Mouse (Mus musculus): ENCODE measurements around the gene Pnrc1.

DNA sequence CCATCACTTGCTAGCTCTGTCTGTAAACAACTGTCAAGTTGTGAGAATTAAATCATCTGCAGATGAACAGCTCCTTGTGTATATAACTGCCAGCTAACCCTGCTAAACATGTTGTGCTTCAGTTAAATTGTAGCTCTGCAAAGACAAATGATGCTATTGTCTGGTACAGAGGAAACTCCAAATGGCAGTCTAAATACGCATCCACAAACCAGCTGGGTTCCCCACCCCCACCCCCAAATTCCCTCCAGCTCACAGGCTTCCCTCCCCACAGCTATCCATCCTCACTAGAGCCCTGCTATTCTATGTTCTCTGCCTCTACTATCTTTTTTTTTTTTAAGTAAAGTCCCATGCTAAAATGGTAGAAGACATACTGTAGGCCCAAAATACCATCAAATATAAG, 68.1 kb downstream of the Pnrc1 start:
- TF ChIP-seq POLR2A (IDR thresholded peaks at IDR 0.05; ENCODE audit: control insufficient read depth in 1 of 2, insufficient read depth in 1 of 2, low read depth in 1 of 2, low read length in 2 of 2, poor library complexity in 1 of 2) = no peak
- TF ChIP-seq EP300 (IDR thresholded peaks at IDR 0.05; ENCODE audit: low read depth in 1 of 2, low read length in 2 of 2) = no peak
- TF ChIP-seq CTCF (IDR thresholded peaks at IDR 0.05 in 2 of 3, conservative IDR thresholded peaks at IDR 0.05 in 1 of 3; ENCODE audit: control insufficient read depth in 1 of 3, insufficient read depth in 1 of 3, low read depth in 2 of 3, low read length in 3 of 3, poor library complexity in 1 of 3, severe bottlenecking in 1 of 3) = no peak
- no peak for TF ChIP-seq MXI1 (IDR thresholded peaks at IDR 0.05; ENCODE audit: low read depth, low read length)
- no peak for TF ChIP-seq MAFK (IDR thresholded peaks at IDR 0.05; ENCODE audit: borderline replicate concordance, low read depth, low read length)
- TF ChIP-seq KAT2A (conservative IDR thresholded peaks at IDR 0.05; ENCODE audit: low read depth, low read length) = no peak
- no peak for TF ChIP-seq BHLHE40 (IDR thresholded peaks at IDR 0.05; ENCODE audit: borderline replicate concordance, low read depth, low read length)
- TF ChIP-seq ETS1 (IDR thresholded peaks at IDR 0.05; ENCODE audit: low read depth, low read length) = no peak
- TF ChIP-seq GABPA (IDR thresholded peaks at IDR 0.05; ENCODE audit: low read depth, low read length) = no peak
- no peak for TF ChIP-seq POLR2AphosphoS5 (IDR thresholded peaks at IDR 0.05; ENCODE audit: borderline replicate concordance, low read depth, low read length)
- no peak for TF ChIP-seq E2F4 (IDR thresholded peaks at IDR 0.05; ENCODE audit: borderline replicate concordance, low read depth, low read length)
- TF ChIP-seq ZNF384 (IDR thresholded peaks at IDR 0.05; ENCODE audit: low read depth, low read length) = no peak

Measured in MEL (cell line).